Mouse (Mus musculus) heart, embryonic 16.5 days (tissue): ENCODE results near the gene Fkbp4. TPM values are rescaled to one million over a fixed set of nuclear protein-coding genes. Genes with fewer than 3 reads are reported as not detected.

Source experiments
- ATAC-seq: fragments of 200-750 bp; cut with Nextera tagmentation; replicated peaks from 2 replicates; pipeline ENCODE4 v1.8.0; 2017; ENCODE audit warnings: moderate number of reproducible peaks; ENCODE audit not compliant: insufficient read depth, low FRiP score; ENCODE audit errors: extremely low read depth
- H3K27ac ChIP-seq: fragments of 300-500 bp; sonication (generic); 2 replicates; pipeline ENCODE4 v1.5.1; 2014; ENCODE audit warnings: mild to moderate bottlenecking, low read length, control low read depth, moderate library complexity
- H3K27me3 ChIP-seq: fragments of 300-500 bp; sonication (generic); 2 replicates; pipeline ENCODE4 v1.6.1; 2014; ENCODE audit warnings: low read length, mixed read lengths; ENCODE audit not compliant: control insufficient read depth, insufficient read depth
- H3K36me3 ChIP-seq: fragments of 300-500 bp; sonication (generic); 2 replicates; pipeline ENCODE4 v1.6.1; 2014; ENCODE audit not compliant: control insufficient read depth, insufficient read depth
- H3K4me1 ChIP-seq: fragments of 300-500 bp; sonication (generic); 2 replicates; pipeline ENCODE4 v1.6.1; 2014; ENCODE audit warnings: low read length, mixed read lengths; ENCODE audit not compliant: control insufficient read depth, insufficient read depth
- H3K4me2 ChIP-seq: fragments of 300-500 bp; sonication (generic); 2 replicates; pipeline ENCODE4 v1.6.1; 2014; ENCODE audit warnings: low read depth, mild to moderate bottlenecking, control low read depth, low read length
- H3K4me3 ChIP-seq: fragments of 300-500 bp; sonication (generic); 2 replicates; pipeline ENCODE4 v1.5.1; 2014; ENCODE audit warnings: mild to moderate bottlenecking, control low read depth, low read length
- H3K9ac ChIP-seq: fragments of 300-500 bp; sonication (generic); 2 replicates; pipeline ENCODE4 v1.6.1; 2014; ENCODE audit warnings: low read length, control low read depth
- H3K9me3 ChIP-seq: fragments of 300-500 bp; sonication (generic); replicated peaks from 2 replicates; pipeline ENCODE4 v1.6.1; 2016; ENCODE audit warnings: low read length; ENCODE audit not compliant: control insufficient read depth
- WGBS: fragments of 180-500 bp; shearing (Covaris S2); extraction: QIAGEN DNeasy Blood & Tissue Kit; methylation state at CpG from one replicate; pipeline ENCODE4 v1.1.7; 2014; 5-methylcytosine and 5-hydroxymethylcytosine counted together
- polyA plus RNA-seq: library from polyadenylated mRNA; unstranded; fragments of >200 nt; fragmentation: Nextera tagmentation; extraction: Ambion mirVana; gene quantifications from 2 replicates; pipeline ENCODE4 v1.2.1, GENCODE M21; 2015

Gene Fkbp4
- polyA plus RNA-seq, 1 experiment from 2014 or later = 281 TPM

DNA sequence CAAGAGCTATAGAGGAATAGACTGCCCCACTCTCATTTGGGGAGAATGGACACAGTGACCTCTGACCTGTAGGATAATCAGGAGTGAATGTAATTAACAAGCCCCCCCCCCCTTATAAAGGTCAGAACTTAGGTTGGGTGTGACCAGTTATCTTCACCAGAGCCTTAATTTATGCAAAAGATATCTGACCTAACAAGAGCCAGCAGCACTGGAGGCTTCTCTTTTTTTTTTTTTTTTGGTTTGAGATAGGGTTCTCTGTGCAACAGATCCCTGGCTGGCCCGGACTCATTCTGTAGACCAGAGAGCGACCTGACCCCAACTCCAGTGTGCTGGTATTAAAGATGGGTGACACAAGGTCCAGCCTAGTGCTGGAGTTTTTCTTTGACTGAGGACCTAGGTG, 9.2 kb downstream of the Fkbp4 start:
- Histone ChIP-seq H3K4me1 (peaks cover 11% of the 10 kb centered on the region), H3K4me2 (no peak overlapping the region), H3K27me3 (no peaks in the 10 kb centered on the region), H3K9me3 (no peaks in the 10 kb centered on the region), H3K36me3 (peaks cover 53% of the 10 kb centered on the region), H3K27ac (no peak overlapping the region), H3K9ac (no peak overlapping the region), H3K4me3 (no peak overlapping the region)
- 95% methylated on average over 2 of the region's 2 CpGs for WGBS
- ATAC-seq = no peak

- Histone ChIP-seq H3K36me3 (peaks cover 36% of the 10 kb centered on the region), H3K27me3 (no peaks in the 10 kb centered on the region), H3K27ac (no peak overlapping the region), H3K4me3 (no peak overlapping the region), H3K4me1 (peaks cover 9% of the 10 kb centered on the region), H3K9me3 (no peaks in the 10 kb centered on the region), H3K9ac (no peak overlapping the region), H3K4me2 (no peak overlapping the region)
- ATAC-seq = no peak
- 94% methylated on average over 5 of the region's 5 CpGs for WGBS
Observed at GRCm38 (mm10) chr6:128427571-128427970, 10.9 kb downstream of the Fkbp4 start.

DNA sequence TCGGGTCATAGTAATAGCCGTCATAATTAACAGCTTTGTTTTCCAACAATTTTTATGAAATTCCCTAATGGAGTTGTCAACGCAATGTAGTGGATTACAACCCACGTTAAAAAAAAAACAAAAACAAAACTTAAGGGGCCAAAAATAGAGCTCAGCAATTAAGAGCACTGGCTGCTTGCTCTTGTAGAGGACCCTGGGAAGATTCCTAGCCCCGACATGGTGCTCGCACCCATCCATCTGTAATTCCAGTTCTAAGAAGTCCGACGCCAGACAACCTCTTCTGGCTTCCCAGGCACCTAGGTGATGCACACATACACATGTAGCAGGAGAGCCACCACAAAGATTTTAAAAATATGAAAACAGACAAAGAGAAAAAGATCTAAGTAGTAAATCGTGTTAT, 13.4 kb downstream of the Fkbp4 start:
- ATAC-seq = no peak
- Histone ChIP-seq H3K27ac (peak overlapping the region; percentile 88), H3K4me1 (peaks cover 4% of the 10 kb centered on the region; the same call in 1 of the 2 replicates), H3K27me3 (no peaks in the 10 kb centered on the region), H3K4me3 (peak overlapping the region; percentile 76), H3K36me3 (peaks cover 14% of the 10 kb centered on the region), H3K9me3 (no peaks in the 10 kb centered on the region), H3K9ac (peak overlapping the region; percentile 74), H3K4me2 (peak overlapping the region; percentile 77)
- 20% methylated on average over 9 of the region's 9 CpGs for WGBS

DNA sequence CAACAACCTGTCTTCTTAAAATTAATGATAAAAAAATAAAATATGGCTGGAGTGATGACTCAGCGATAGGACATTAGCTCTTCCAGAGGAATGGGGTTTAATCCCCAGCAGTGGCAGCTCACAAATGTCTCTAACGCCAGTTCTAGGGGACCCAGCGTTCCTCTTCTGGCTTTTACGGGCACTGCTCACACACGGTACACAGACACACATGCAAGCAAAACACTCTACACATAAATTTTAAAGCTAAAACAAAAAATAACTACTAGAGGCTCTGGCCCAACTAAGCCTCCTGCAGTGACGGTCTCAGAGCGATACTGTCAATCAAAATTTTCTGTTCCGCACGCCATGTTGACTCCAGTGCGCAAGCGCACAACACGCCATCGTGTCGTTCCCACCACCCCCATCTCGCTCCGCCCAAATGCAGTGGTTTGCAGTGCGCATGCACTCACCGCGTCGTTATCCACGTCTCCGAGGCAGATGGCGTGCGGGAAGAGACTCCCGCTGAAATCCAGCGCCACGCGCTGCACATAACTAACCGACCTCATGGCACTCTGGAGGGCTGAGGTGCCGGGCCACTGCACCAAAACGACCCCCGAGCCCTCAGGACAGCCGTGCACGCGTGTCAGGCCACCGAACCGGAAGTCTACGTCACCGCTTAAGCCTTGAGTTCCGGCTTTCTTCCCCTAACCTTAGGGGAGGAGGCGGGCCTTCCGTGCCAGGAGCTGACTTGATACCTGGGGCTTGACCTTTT, 14.0 kb downstream of the Fkbp4 start, which contains the start of gene Itfg2:
TSS of gene Itfg2 (minus strand) at position 663 of the 751 bp plus-strand sequence.
- H3K4me2 ChIP-seq = peak within 1 kb of the TSS; percentile 77
- H3K9ac ChIP-seq = peak within 1 kb of the TSS; percentile 74
- WGBS = under 1% methylated on average over 42 of the region's 42 CpGs
- H3K4me1 ChIP-seq = peaks cover 4% of the 10 kb centered on the region; the same call in 1 of the 2 replicates
- peak; percentile 97 for ATAC-seq
- H3K4me3 ChIP-seq = peak within 1 kb of the TSS; percentile 76
- H3K36me3 ChIP-seq = peaks cover 13% of the 10 kb centered on the region
- peak within 1 kb of the TSS; percentile 88 for H3K27ac ChIP-seq
- no peaks in the 10 kb centered on the region for H3K27me3 ChIP-seq
- no peaks in the 10 kb centered on the region for H3K9me3 ChIP-seq

DNA sequence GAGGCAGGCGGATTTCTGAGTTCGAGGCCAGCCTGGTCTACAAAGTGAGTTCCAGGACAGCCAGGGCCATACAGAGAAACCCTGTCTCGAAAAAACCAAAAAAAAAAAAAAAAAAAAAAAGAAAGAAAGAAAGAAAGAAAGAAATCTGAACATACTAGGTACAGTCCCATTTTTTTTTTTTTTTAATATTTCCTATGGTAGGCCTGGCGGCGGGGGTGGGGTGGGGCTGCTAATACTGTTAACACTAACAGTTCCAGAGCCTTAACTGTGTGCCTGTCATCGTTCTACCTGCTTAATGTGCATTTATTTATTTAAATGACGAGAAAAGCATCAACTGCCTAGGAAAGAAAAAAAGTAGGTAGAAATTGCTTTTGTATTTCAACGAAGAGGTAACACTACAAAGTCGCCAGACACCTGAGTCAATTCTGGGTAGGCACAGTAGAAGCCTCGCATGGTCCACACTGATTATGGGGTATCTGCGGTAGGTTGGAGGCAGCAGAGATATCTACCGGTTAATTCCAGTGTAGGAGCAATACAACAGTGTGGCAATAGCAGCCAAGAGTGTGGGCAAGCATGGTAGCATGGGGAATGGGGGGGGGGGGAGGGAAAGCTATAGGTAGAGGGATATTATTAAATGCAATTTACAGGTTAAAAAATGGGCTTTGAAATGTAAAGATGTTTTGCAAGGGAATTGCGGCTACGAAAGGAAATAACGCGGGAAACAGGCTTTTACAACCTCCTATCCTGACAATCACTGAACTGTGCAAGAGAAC, 14.8 kb downstream of the Fkbp4 start:
- ATAC-seq = no peak
- peaks cover 6% of the 10 kb centered on the region for H3K36me3 ChIP-seq
- peak overlapping the region; percentile 74 for H3K9ac ChIP-seq
- H3K4me1 ChIP-seq = peaks cover 4% of the 10 kb centered on the region; the same call in 1 of the 2 replicates
- H3K27me3 ChIP-seq = no peaks in the 10 kb centered on the region
- peak overlapping the region; percentile 70 for H3K4me2 ChIP-seq
- 39% methylated on average over 15 of the region's 16 CpGs for WGBS
- H3K9me3 ChIP-seq = no peaks in the 10 kb centered on the region
- peak overlapping the region; percentile 76 for H3K4me3 ChIP-seq
- H3K27ac ChIP-seq = peak overlapping the region; percentile 88

GRCm38 (mm10) chr6:128421480-128421879, 17.0 kb downstream of the Fkbp4 start:
- 78% methylated on average over 3 of the region's 3 CpGs for WGBS
- Histone ChIP-seq H3K4me1 (peaks cover 4% of the 10 kb centered on the region; the same call in 1 of the 2 replicates), H3K27ac (no peak overlapping the region), H3K4me3 (no peak overlapping the region), H3K4me2 (no peak overlapping the region), H3K27me3 (no peaks in the 10 kb centered on the region), H3K9ac (no peak overlapping the region), H3K36me3 (peaks cover 4% of the 10 kb centered on the region; the same call in 1 of the 2 replicates), H3K9me3 (no peaks in the 10 kb centered on the region)
- no peak for ATAC-seq

GRCm38 (mm10) chr6:128421036-128421435, 17.4 kb downstream of the Fkbp4 start:
- ATAC-seq = no peak
- H3K27me3 ChIP-seq = no peaks in the 10 kb centered on the region
- 40% methylated on average over 2 of the region's 2 CpGs for WGBS

GRCm38 (mm10) chr6:128418076-128418475, 20.4 kb downstream of the Fkbp4 start:
- no peak overlapping the region for H3K4me2 ChIP-seq
- H3K9ac ChIP-seq = no peak overlapping the region
- H3K27ac ChIP-seq = no peak overlapping the region
- peaks cover 6% of the 10 kb centered on the region; the same call in 1 of the 2 replicates for H3K36me3 ChIP-seq
- 75% methylated on average over 1 of the region's 1 CpGs for WGBS
- no peak overlapping the region for H3K4me3 ChIP-seq
- H3K4me1 ChIP-seq = no peaks in the 10 kb centered on the region
- no peaks in the 10 kb centered on the region for H3K9me3 ChIP-seq
- no peak for ATAC-seq
- no peaks in the 10 kb centered on the region for H3K27me3 ChIP-seq

More at GRCm38 (mm10) chr6:128421036-128421435, 17.4 kb downstream of the Fkbp4 start:
- Histone ChIP-seq H3K36me3 (peaks cover 4% of the 10 kb centered on the region; the same call in 1 of the 2 replicates), H3K9me3 (no peaks in the 10 kb centered on the region), H3K4me1 (peaks cover 4% of the 10 kb centered on the region; the same call in 1 of the 2 replicates), H3K4me2 (no peak overlapping the region), H3K4me3 (no peak overlapping the region), H3K27ac (no peak overlapping the region), H3K9ac (no peak overlapping the region)

GRCm38 (mm10) chr6:128416169-128416568, 22.3 kb downstream of the Fkbp4 start:
- Histone ChIP-seq H3K4me1 (no peaks in the 10 kb centered on the region), H3K36me3 (peaks cover 20% of the 10 kb centered on the region), H3K9me3 (no peaks in the 10 kb centered on the region), H3K9ac (no peak overlapping the region), H3K4me2 (no peak overlapping the region), H3K27ac (no peak overlapping the region), H3K4me3 (no peak overlapping the region), H3K27me3 (no peaks in the 10 kb centered on the region)
- 80% methylated on average over 5 of the region's 5 CpGs for WGBS
- no peak for ATAC-seq
